Mouse (Mus musculus): ENCODE results near the gene Clcnka. TPM values are rescaled to one million over a fixed set of nuclear protein-coding genes. Genes with fewer than 3 reads are reported as not detected.

Clcnka gene
- polyA plus RNA-seq, 1 experiment from 2014 or later = not detected

GRCm38 (mm10) chr4:141389366-141390150 lies 9.0 kb downstream of the Clcnka start:
- ATAC-seq (ENCODE audit: low FRiP score, low read depth) = no peak

GRCm38 (mm10) chr4:141387933-141388332 lies 10.6 kb downstream of the Clcnka start:
- ATAC-seq (ENCODE audit: low FRiP score, low read depth) = no peak
- no peak overlapping the region for H3K27ac ChIP-seq
- H3K4me2 ChIP-seq (replicated peaks) = no peak overlapping the region
- no peaks in the 10 kb centered on the region for H3K9me3 ChIP-seq
- H3K4me1 ChIP-seq = 0 out of 2 replicates have a peak, but pooled peaks cover 12% of the 10 kb centered on the region
- peaks cover 29% of the 10 kb centered on the region for H3K27me3 ChIP-seq (replicated peaks)
- no peak overlapping the region for H3K9ac ChIP-seq
- 71% methylated on average over 5 of the region's 5 CpGs for WGBS
- H3K4me3 ChIP-seq = no peak overlapping the region
- no peaks in the 10 kb centered on the region for H3K36me3 ChIP-seq

More at GRCm38 (mm10) chr4:141389366-141390150, 9.0 kb downstream of the Clcnka start:
- H3K4me3 ChIP-seq = no peak overlapping the region
- H3K9ac ChIP-seq = no peak overlapping the region
- no peak overlapping the region for H3K4me2 ChIP-seq (replicated peaks)
- H3K9me3 ChIP-seq = no peaks in the 10 kb centered on the region
- H3K36me3 ChIP-seq = no peaks in the 10 kb centered on the region
- 72% methylated on average over 18 of the region's 18 CpGs for WGBS
- peaks cover 14% of the 10 kb centered on the region for H3K27me3 ChIP-seq (replicated peaks)
- H3K27ac ChIP-seq = no peak overlapping the region
- H3K4me1 ChIP-seq = 0 out of 2 replicates have a peak, but pooled peaks cover 4% of the 10 kb centered on the region

- H3K36me3 ChIP-seq = no peaks in the 10 kb centered on the region
- WGBS = 18% methylated on average over 5 of the region's 5 CpGs
- no peaks in the 10 kb centered on the region for H3K9me3 ChIP-seq
- H3K27me3 ChIP-seq (replicated peaks) = peaks cover 36% of the 10 kb centered on the region
- no peak for ATAC-seq (ENCODE audit: low FRiP score, low read depth)
- no peak overlapping the region for H3K9ac ChIP-seq
- no peak overlapping the region for H3K27ac ChIP-seq
- no peak overlapping the region for H3K4me2 ChIP-seq (replicated peaks)
- peaks cover 19% of the 10 kb centered on the region for H3K4me1 ChIP-seq
- H3K4me3 ChIP-seq = no peak overlapping the region
Measured at GRCm38 (mm10) chr4:141387093-141387784, 11.3 kb downstream of the Clcnka start.

GRCm38 (mm10) chr4:141386150-141386549 lies 12.4 kb downstream of the Clcnka start:
- Histone ChIP-seq H3K27ac (no peak overlapping the region), H3K27me3 (replicated peaks) (peaks cover 42% of the 10 kb centered on the region), H3K9ac (no peak overlapping the region), H3K9me3 (no peaks in the 10 kb centered on the region), H3K4me2 (replicated peaks) (no peak overlapping the region), H3K4me1 (peaks cover 21% of the 10 kb centered on the region), H3K4me3 (no peak overlapping the region), H3K36me3 (no peaks in the 10 kb centered on the region)
- no peak for ATAC-seq (ENCODE audit: low FRiP score, low read depth)
- 73% methylated on average over 7 of the region's 7 CpGs for WGBS

GRCm38 (mm10) chr4:141385275-141385674 lies 13.2 kb downstream of the Clcnka start:
- Histone ChIP-seq H3K27me3 (replicated peaks) (peaks cover 49% of the 10 kb centered on the region), H3K9me3 (no peaks in the 10 kb centered on the region), H3K36me3 (no peaks in the 10 kb centered on the region), H3K27ac (no peak overlapping the region), H3K4me1 (peaks cover 21% of the 10 kb centered on the region), H3K4me2 (replicated peaks) (no peak overlapping the region), H3K4me3 (no peak overlapping the region), H3K9ac (no peak overlapping the region)
- ATAC-seq (ENCODE audit: low FRiP score, low read depth) = 0 out of 2 replicates have a peak, but pooled peaks have one; percentile 23
- under 1% methylated on average over 7 of the region's 7 CpGs for WGBS

GRCm38 (mm10) chr4:141382406-141382805 lies 16.1 kb downstream of the Clcnka start:
- H3K27me3 ChIP-seq (replicated peaks) = peaks cover 56% of the 10 kb centered on the region
- H3K9ac ChIP-seq = peak overlapping the region; percentile 56
- H3K36me3 ChIP-seq = no peaks in the 10 kb centered on the region
- peaks cover 24% of the 10 kb centered on the region for H3K4me1 ChIP-seq
- peak; percentile 16; the same call in 1 of the 2 replicates for ATAC-seq (ENCODE audit: low FRiP score, low read depth)
- peak overlapping the region; percentile 62 for H3K4me2 ChIP-seq (replicated peaks)
- peak overlapping the region; percentile 28 for H3K4me3 ChIP-seq
- no peaks in the 10 kb centered on the region for H3K9me3 ChIP-seq
- H3K27ac ChIP-seq = no peak overlapping the region
- under 1% methylated on average over 25 of the region's 25 CpGs for WGBS

- peaks cover 21% of the 10 kb centered on the region for H3K4me1 ChIP-seq
- peaks cover 49% of the 10 kb centered on the region for H3K27me3 ChIP-seq (replicated peaks)
- no peak for ATAC-seq (ENCODE audit: low FRiP score, low read depth)
Measured at GRCm38 (mm10) chr4:141379674-141380073, 18.9 kb downstream of the Clcnka start.

GRCm38 (mm10) chr4:141372426-141372825 lies 26.1 kb downstream of the Clcnka start:
- no peak overlapping the region for H3K27ac ChIP-seq
- H3K4me3 ChIP-seq = no peak overlapping the region
- no peak overlapping the region for H3K4me2 ChIP-seq (replicated peaks)
- no peaks in the 10 kb centered on the region for H3K36me3 ChIP-seq
- H3K9me3 ChIP-seq = no peaks in the 10 kb centered on the region
- peaks cover 12% of the 10 kb centered on the region for H3K4me1 ChIP-seq
- peaks cover 27% of the 10 kb centered on the region for H3K27me3 ChIP-seq (replicated peaks)
- WGBS = 91% methylated on average over 5 of the region's 5 CpGs
- ATAC-seq (ENCODE audit: low FRiP score, low read depth) = no peak
- H3K9ac ChIP-seq = no peak overlapping the region

More at GRCm38 (mm10) chr4:141379674-141380073, 18.9 kb downstream of the Clcnka start:
- no peaks in the 10 kb centered on the region for H3K9me3 ChIP-seq
- H3K4me2 ChIP-seq (replicated peaks) = no peak overlapping the region
- H3K9ac ChIP-seq = no peak overlapping the region
- WGBS = 56% methylated on average over 8 of the region's 8 CpGs
- H3K4me3 ChIP-seq = no peak overlapping the region
- no peak overlapping the region for H3K27ac ChIP-seq
- H3K36me3 ChIP-seq = no peaks in the 10 kb centered on the region

GRCm38 (mm10) chr4:141367997-141368791 lies 30.3 kb downstream of the Clcnka start, which contains the start of gene Fam131c:
Fam131c (plus strand) TSS chr4:141368220.
- H3K4me2 ChIP-seq (replicated peaks) = peak within 1 kb of the TSS; percentile 99
- peak within 1 kb of the TSS; percentile 54 for H3K4me3 ChIP-seq
- H3K9me3 ChIP-seq = no peaks in the 10 kb centered on the region
- H3K36me3 ChIP-seq = no peaks in the 10 kb centered on the region
- no peak within 1 kb of the TSS for H3K27ac ChIP-seq
- peak within 1 kb of the TSS; percentile 72 for H3K9ac ChIP-seq
- ATAC-seq (ENCODE audit: low FRiP score, low read depth) = peak; percentile 39; the same call in 1 of the 2 replicates
- WGBS = under 1% methylated on average over 58 of the region's 71 CpGs
- peaks cover 19% of the 10 kb centered on the region for H3K4me1 ChIP-seq
- peaks cover 53% of the 10 kb centered on the region for H3K27me3 ChIP-seq (replicated peaks)

GRCm38 (mm10) chr4:141365876-141366275 lies 32.6 kb downstream of the Clcnka start:
- Histone ChIP-seq H3K4me3 (no peak overlapping the region), H3K4me1 (peaks cover 19% of the 10 kb centered on the region), H3K27ac (no peak overlapping the region), H3K36me3 (no peaks in the 10 kb centered on the region), H3K27me3 (replicated peaks) (peaks cover 53% of the 10 kb centered on the region), H3K4me2 (replicated peaks) (no peak overlapping the region), H3K9me3 (no peaks in the 10 kb centered on the region), H3K9ac (no peak overlapping the region)
- 58% methylated on average over 7 of the region's 7 CpGs for WGBS
- ATAC-seq (ENCODE audit: low FRiP score, low read depth) = no peak

- ATAC-seq (ENCODE audit: low FRiP score, low read depth) = no peak
- no peak overlapping the region for H3K9ac ChIP-seq
- peaks cover 52% of the 10 kb centered on the region for H3K27me3 ChIP-seq (replicated peaks)
- no peak overlapping the region for H3K27ac ChIP-seq
- no peak overlapping the region for H3K4me3 ChIP-seq
- no peaks in the 10 kb centered on the region for H3K9me3 ChIP-seq
- H3K36me3 ChIP-seq = no peaks in the 10 kb centered on the region
- H3K4me2 ChIP-seq (replicated peaks) = no peak overlapping the region
- peaks cover 19% of the 10 kb centered on the region for H3K4me1 ChIP-seq
- WGBS = 57% methylated on average over 8 of the region's 8 CpGs
Measured at GRCm38 (mm10) chr4:141365126-141365525, 33.4 kb downstream of the Clcnka start.
